Mouse (Mus musculus) testis, adult 2 months (tissue): ENCODE data around the gene Atg101.

ENCODE experiments used
- CTCF ChIP-seq: fragments of 200-500 bp; IDR thresholded peaks from 2 replicates; pipeline ENCODE4 v1.5.1; 2012; ENCODE audit warnings: low read depth, mild to moderate bottlenecking, inconsistent platforms, low read length, moderate library complexity; ENCODE audit not compliant: control insufficient read depth, insufficient read depth, insufficient replicate concordance
- POLR2A ChIP-seq: fragments of 200-500 bp; IDR thresholded peaks from 2 replicates; pipeline ENCODE4 v1.6.1; 2012; ENCODE audit warnings: low read depth, mild to moderate bottlenecking, inconsistent platforms, low read length, moderate library complexity; ENCODE audit not compliant: control insufficient read depth

DNA sequence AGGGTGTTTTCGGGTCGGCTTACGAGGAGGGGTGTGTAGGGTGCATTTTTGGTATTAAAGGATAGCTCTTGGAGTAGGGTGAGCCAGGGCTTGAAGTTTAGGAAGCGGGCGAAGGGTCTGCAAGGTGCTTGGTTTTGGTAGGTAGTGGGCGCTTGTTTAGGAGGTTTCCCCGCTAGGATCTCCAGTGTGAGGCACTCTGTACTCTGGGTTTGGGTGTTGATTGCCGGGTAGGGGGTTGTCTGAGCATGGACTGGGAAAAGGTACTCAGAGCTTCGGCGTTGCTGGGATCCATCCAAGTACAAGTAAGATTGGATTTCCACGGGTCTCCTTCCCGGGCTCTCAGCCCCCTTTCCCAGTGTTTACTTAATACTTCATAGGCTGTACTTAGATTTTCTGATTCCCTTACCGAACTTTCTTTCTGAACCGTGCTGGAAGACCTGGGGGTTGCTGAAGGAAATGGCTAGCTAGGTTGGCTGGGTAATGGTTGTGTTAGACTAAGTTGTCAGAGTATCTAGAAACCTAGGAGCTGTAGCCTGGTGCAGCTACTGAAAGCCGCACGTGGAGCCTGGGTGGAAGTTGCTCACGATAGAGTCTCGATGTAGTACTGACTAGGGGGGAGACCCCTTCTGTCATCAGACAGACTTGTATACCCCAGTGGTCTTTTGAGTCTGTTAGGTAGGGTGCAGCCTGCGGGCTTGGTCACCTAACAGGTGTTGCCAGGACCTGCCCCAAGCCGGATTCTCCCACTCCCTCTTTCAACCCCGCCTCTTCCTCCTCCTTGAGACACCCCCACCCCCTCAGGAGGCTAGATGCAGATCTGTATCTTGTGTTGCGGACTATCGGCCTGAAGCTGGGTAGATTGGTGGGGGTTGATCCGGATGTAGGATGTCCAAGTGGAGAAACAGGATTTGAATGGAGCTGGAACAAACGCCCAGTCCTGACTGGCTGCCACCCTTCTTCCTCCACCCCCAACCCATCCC, 16.7 kb upstream of the Atg101 start:
- TF ChIP-seq CTCF (no peak), POLR2A (no peak)
